Mouse (Mus musculus) MEL (cell line): ENCODE results near the gene Lmbrd1.

Source experiments
- CTCF ChIP-seq, 3 experiments: IDR thresholded peaks in 2 of 3; conservative IDR thresholded peaks in 1 of 3; 2 replicates each; pipeline ENCODE4 v1.5.1; 2011 to 2012; ENCODE audit warnings: low read length in 3 of 3, low read depth in 2 of 3, mild to moderate bottlenecking in 2 of 3, improper control_type of control experiment in 1 of 3, inconsistent platforms in 1 of 3, mixed read lengths in 1 of 3, moderate library complexity in 1 of 3; ENCODE audit not compliant: control insufficient read depth in 1 of 3, insufficient read depth in 1 of 3, poor library complexity in 1 of 3, severe bottlenecking in 1 of 3
- ELF1 ChIP-seq: IDR thresholded peaks from 2 replicates; pipeline ENCODE4 v1.6.1; 2014; ENCODE audit warnings: low read depth, mild to moderate bottlenecking, inconsistent platforms, low read length, improper control_type of control experiment, moderate library complexity
- MEF2A ChIP-seq: IDR thresholded peaks from 2 replicates; pipeline ENCODE4 v1.6.1; 2014; ENCODE audit warnings: low read depth, mild to moderate bottlenecking, inconsistent platforms, low read length, improper control_type of control experiment; ENCODE audit not compliant: poor library complexity, insufficient replicate concordance, severe bottlenecking; ENCODE audit errors: extremely low read depth
- POLR2A ChIP-seq, 2 experiments: IDR thresholded peaks; 2 replicates each; pipeline ENCODE4 v1.6.1; 2011 to 2012; ENCODE audit warnings: low read length in 2 of 2, mild to moderate bottlenecking in 2 of 2, control low read depth in 1 of 2, improper control_type of control experiment in 1 of 2, low read depth in 1 of 2, moderate library complexity in 1 of 2; ENCODE audit not compliant: control insufficient read depth in 1 of 2, insufficient read depth in 1 of 2, poor library complexity in 1 of 2
- ZC3H11A ChIP-seq: IDR thresholded peaks from 2 replicates; pipeline ENCODE4 v1.6.1; 2012; ENCODE audit warnings: low read depth, mild to moderate bottlenecking, inconsistent platforms, low read length, improper control_type of control experiment
- ZNF384 ChIP-seq: IDR thresholded peaks from 2 replicates; pipeline ENCODE4 v1.6.1; 2012; ENCODE audit warnings: low read depth, mild to moderate bottlenecking, inconsistent platforms, low read length, improper control_type of control experiment

GRCm38 (mm10) chr1:24734866-24735265 is 56.4 kb downstream of the Lmbrd1 start:
- TF ChIP-seq MEF2A (no peak), POLR2A (IDR thresholded peaks at IDR 0.05; ENCODE audit: control insufficient read depth in 1 of 2, insufficient read depth in 1 of 2, low read depth in 1 of 2, low read length in 2 of 2, poor library complexity in 1 of 2) (no peak), CTCF (IDR thresholded peaks at IDR 0.05 in 2 of 3, conservative IDR thresholded peaks at IDR 0.05 in 1 of 3; ENCODE audit: control insufficient read depth in 1 of 3, insufficient read depth in 1 of 3, low read depth in 2 of 3, low read length in 3 of 3, poor library complexity in 1 of 3, severe bottlenecking in 1 of 3) (no peak), ZNF384 (no peak), ZC3H11A (no peak), ELF1 (no peak)
